Mouse (Mus musculus): ENCODE data around the gene Prss28.

Prss28 gene

GRCm38 (mm10) chr17:25340003-25340402 is 31.6 kb downstream of the Prss28 start:
- in situ Hi-C loops (cut with MboI, MseI), result no loop called here

- in situ Hi-C loops (cut with MboI, MseI), result no loop called here
These were observed 33.0 kb downstream of the Prss28 start for GRCm38 (mm10) chr17:25341490-25341889.

GRCm38 (mm10) chr17:25345462-25345861 is 37.0 kb downstream of the Prss28 start, which contains the start of gene Tpsab1:
Tpsab1 (minus strand) TSS chr17:25345562.
- in situ Hi-C loops (cut with MboI, MseI), result loop anchor here in 1 of 2 experiments (5.0 kb wide), 1 partner anchor 48 kb away; the partner anchor contains the start of gene Prss34

- in situ Hi-C loops (cut with MboI, MseI), result no loop called here
These were observed 52.8 kb downstream of the Prss28 start for GRCm38 (mm10) chr17:25361291-25361690.
